Mouse (Mus musculus) limb, embryonic 14.5 days (tissue): Measurements from ENCODE around the gene Qtrt1. TPM values are rescaled to one million over a fixed set of nuclear protein-coding genes. Genes with fewer than 3 reads are reported as not detected.

Source experiments
- ATAC-seq: fragments of 200-750 bp; cut with Nextera tagmentation; 2 replicates; pipeline ENCODE4 v1.8.0; 2017; ENCODE audit warnings: low read depth, moderate number of reproducible peaks, moderate TSS enrichment; ENCODE audit not compliant: low FRiP score
- DNase-seq: peaks from one replicate; pipeline ENCODE4 v3.0.0-alpha.2; 2015; ENCODE audit warnings: low spot score
- H3K27ac ChIP-seq: fragments of 300-500 bp; sonication (generic); replicated peaks from 2 replicates; pipeline ENCODE4 v1.5.1; 2014; ENCODE audit warnings: low read depth, mild to moderate bottlenecking, low read length, moderate library complexity, mixed read lengths
- H3K27me3 ChIP-seq: fragments of 300-500 bp; sonication (generic); 2 replicates; pipeline ENCODE4 v1.6.1; 2014; ENCODE audit warnings: low read length, mixed read lengths; ENCODE audit not compliant: control insufficient read depth, insufficient read depth
- H3K36me3 ChIP-seq: fragments of 300-500 bp; sonication (generic); 2 replicates; pipeline ENCODE4 v1.6.1; 2014; ENCODE audit warnings: mild to moderate bottlenecking, low read length, moderate library complexity, mixed read lengths; ENCODE audit not compliant: control insufficient read depth, insufficient read depth
- H3K4me1 ChIP-seq: fragments of 300-500 bp; sonication (generic); 2 replicates; pipeline ENCODE4 v1.6.1; 2014; ENCODE audit warnings: antibody characterized with exemption, low read length, mixed read lengths; ENCODE audit not compliant: control insufficient read depth, insufficient read depth
- H3K4me2 ChIP-seq: fragments of 300-500 bp; sonication (generic); replicated peaks from 2 replicates; pipeline ENCODE4 v1.6.1; 2014; ENCODE audit warnings: low read depth, mild to moderate bottlenecking, low read length, moderate library complexity; ENCODE audit not compliant: severe bottlenecking
- H3K4me3 ChIP-seq: fragments of 300-500 bp; sonication (generic); replicated peaks from 2 replicates; pipeline ENCODE4 v1.5.1; 2014; ENCODE audit warnings: low read length
- H3K9ac ChIP-seq: fragments of 300-500 bp; sonication (generic); 2 replicates; pipeline ENCODE4 v1.6.1; 2014; ENCODE audit warnings: mild to moderate bottlenecking, low read depth, low read length, moderate library complexity; ENCODE audit not compliant: severe bottlenecking
- H3K9me3 ChIP-seq: fragments of 300-500 bp; sonication (generic); 2 replicates; pipeline ENCODE4 v1.6.1; 2016; ENCODE audit warnings: low read length; ENCODE audit not compliant: control insufficient read depth
- POLR2A ChIP-seq: fragments of 200-500 bp; IDR thresholded peaks from 2 replicates; pipeline ENCODE4 v1.8.0; 2012; ENCODE audit warnings: inconsistent platforms, mild to moderate bottlenecking, moderate library complexity, borderline replicate concordance; ENCODE audit not compliant: insufficient read depth, insufficient read length; ENCODE audit errors: extremely low read depth
- WGBS: fragments of 180-500 bp; shearing (Covaris S2); extraction: QIAGEN DNeasy Blood & Tissue Kit; methylation state at CpG from one replicate; pipeline ENCODE4 v1.1.7; 2014; 5-methylcytosine and 5-hydroxymethylcytosine counted together
- polyA plus RNA-seq, 2 experiments: library from polyadenylated mRNA; depleted of rRNA in 1 of 2; stranded (reverse) in 1 of 2; unstranded in 1 of 2; fragments of >200 nt; fragmentation: Nextera tagmentation in 1 of 2; extraction: Ambion mirVana in 1 of 2; gene quantifications; 2 replicates each; pipeline versions ENCODE4 v1.2.1 to v1.2.3; 2012 to 2014

Gene Qtrt1
- polyA plus RNA-seq, 2 experiments: 45.3 to 80.8 TPM

- Histone ChIP-seq H3K27ac (no peak overlapping the region), H3K27me3 (no peaks in the 10 kb centered on the region), H3K4me2 (peak overlapping the region; percentile 91), H3K4me3 (peak overlapping the region; percentile 80), H3K9me3 (no peaks in the 10 kb centered on the region), H3K36me3 (peaks cover 14% of the 10 kb centered on the region), H3K9ac (peak overlapping the region; percentile 92), H3K4me1 (peaks cover 4% of the 10 kb centered on the region; the same call in 1 of the 2 replicates)
- 63% methylated on average over 11 of the region's 11 CpGs for WGBS
- no peak for TF ChIP-seq POLR2A
- ATAC-seq: no peak
- DNase-seq: no peak
These were observed 42.6 kb upstream of the Qtrt1 start for GRCm38 (mm10) chr9:21369080-21369479.

GRCm38 (mm10) chr9:21370876-21371275 is 40.8 kb upstream of the Qtrt1 start:
- no peak overlapping the region for H3K9ac ChIP-seq
- no peak overlapping the region for H3K4me3 ChIP-seq
- H3K27ac ChIP-seq: no peak overlapping the region
- ATAC-seq (no peak), DNase-seq (no peak)
- H3K36me3 ChIP-seq: peaks cover 18% of the 10 kb centered on the region
- H3K4me2 ChIP-seq: no peak overlapping the region
- H3K4me1 ChIP-seq: peaks cover 4% of the 10 kb centered on the region; the same call in 1 of the 2 replicates
- H3K27me3 ChIP-seq: no peaks in the 10 kb centered on the region
- WGBS: 79% methylated on average over 2 of the region's 2 CpGs
- H3K9me3 ChIP-seq: no peaks in the 10 kb centered on the region
- TF ChIP-seq POLR2A: no peak

DNA sequence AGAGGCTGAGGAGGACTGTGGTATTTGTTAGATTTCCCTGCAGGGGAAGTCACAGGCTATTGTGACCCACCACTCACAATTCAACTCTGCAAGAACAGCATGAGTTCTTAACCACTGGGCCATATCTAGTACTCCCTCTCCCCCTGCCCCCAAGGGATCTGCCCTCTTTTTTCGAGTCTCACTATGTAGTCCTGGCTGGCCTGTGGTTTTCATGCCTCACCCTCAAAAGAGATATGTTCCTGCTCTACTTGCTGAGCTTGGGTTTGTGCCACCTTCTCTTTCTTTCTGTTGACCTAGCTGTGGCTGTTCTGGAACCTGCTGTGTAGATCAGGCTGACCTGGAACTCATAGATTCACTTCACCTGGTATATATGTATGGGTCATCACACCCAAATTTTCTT is 39.1 kb upstream of the Qtrt1 start:
- ATAC-seq: no peak
- no peak for DNase-seq
- Histone ChIP-seq H3K9ac (no peak overlapping the region), H3K4me3 (no peak overlapping the region), H3K27me3 (no peaks in the 10 kb centered on the region), H3K27ac (no peak overlapping the region), H3K4me2 (no peak overlapping the region), H3K36me3 (peaks cover 18% of the 10 kb centered on the region), H3K9me3 (no peaks in the 10 kb centered on the region), H3K4me1 (peaks cover 4% of the 10 kb centered on the region; the same call in 1 of the 2 replicates)
- TF ChIP-seq POLR2A: no peak
- WGBS: 88% methylated on average over 1 of the region's 1 CpGs

DNA sequence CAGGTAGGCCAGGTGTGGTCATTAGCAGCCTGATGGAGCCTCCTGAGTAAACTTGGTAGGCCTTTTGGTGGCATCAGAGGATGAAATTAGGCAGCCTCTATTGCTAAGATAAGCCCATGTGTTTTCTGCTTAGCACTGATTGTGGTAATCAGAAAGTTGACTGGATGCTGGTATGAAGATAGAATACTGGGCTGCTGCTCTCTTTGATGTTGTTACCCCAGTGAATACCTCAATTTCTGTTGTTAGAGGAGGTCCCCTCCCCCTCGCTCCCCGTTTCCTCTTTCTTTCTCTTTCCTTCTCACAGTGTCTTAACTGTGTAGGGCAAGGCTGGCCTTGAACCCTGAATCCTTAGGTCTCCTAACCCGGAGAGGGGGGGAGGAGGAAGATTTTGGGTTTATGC is 32.4 kb upstream of the Qtrt1 start:
- no peak overlapping the region for H3K9ac ChIP-seq
- no peak for TF ChIP-seq POLR2A
- H3K27me3 ChIP-seq: no peaks in the 10 kb centered on the region
- no peak for ATAC-seq
- H3K4me3 ChIP-seq: no peak overlapping the region
- no peak overlapping the region for H3K27ac ChIP-seq
- no peak overlapping the region for H3K4me2 ChIP-seq
- H3K9me3 ChIP-seq: no peaks in the 10 kb centered on the region
- 0 out of 2 replicates have a peak, but pooled peaks cover 3% of the 10 kb centered on the region for H3K4me1 ChIP-seq
- DNase-seq: no peak
- peaks cover 32% of the 10 kb centered on the region for H3K36me3 ChIP-seq
- 91% methylated on average over 3 of the region's 3 CpGs for WGBS

DNA sequence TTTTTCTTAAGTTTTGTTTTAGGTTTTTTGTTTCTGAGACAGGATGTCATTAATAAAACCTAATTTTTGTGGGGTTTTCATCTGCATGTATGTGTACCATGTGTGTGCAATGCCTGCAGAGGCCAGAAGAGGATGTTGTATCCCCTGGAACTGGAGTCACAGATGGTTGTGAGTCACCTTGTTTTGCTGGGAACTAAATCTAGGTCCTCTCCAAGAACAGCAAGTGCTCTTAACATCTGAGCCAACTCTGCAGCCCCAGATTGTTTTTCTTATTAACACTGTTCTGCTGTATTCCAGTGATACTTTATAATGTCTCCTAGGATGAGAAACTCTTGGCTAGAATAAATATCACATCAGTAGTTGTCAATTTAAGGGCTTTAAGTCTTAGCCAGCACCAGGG is 30.8 kb upstream of the Qtrt1 start:
- DNase-seq (no peak), ATAC-seq (no peak)
- Histone ChIP-seq H3K27ac (no peak overlapping the region), H3K4me1 (0 out of 2 replicates have a peak, but pooled peaks cover 3% of the 10 kb centered on the region), H3K4me2 (no peak overlapping the region), H3K27me3 (no peaks in the 10 kb centered on the region), H3K4me3 (no peak overlapping the region), H3K36me3 (peaks cover 28% of the 10 kb centered on the region), H3K9ac (no peak overlapping the region), H3K9me3 (no peaks in the 10 kb centered on the region)
- TF ChIP-seq POLR2A: no peak

- H3K27me3 ChIP-seq: no peaks in the 10 kb centered on the region
- H3K9me3 ChIP-seq: no peaks in the 10 kb centered on the region
- H3K4me3 ChIP-seq: no peak overlapping the region
- H3K4me2 ChIP-seq: no peak overlapping the region
- H3K4me1 ChIP-seq: 0 out of 2 replicates have a peak, but pooled peaks cover 3% of the 10 kb centered on the region
- peaks cover 30% of the 10 kb centered on the region for H3K36me3 ChIP-seq
- DNase-seq (no peak), ATAC-seq (no peak)
- no peak for TF ChIP-seq POLR2A
- H3K9ac ChIP-seq: no peak overlapping the region
- no peak overlapping the region for H3K27ac ChIP-seq
These were observed 27.7 kb upstream of the Qtrt1 start for GRCm38 (mm10) chr9:21383966-21384365.
